Mouse (Mus musculus): ENCODE measurements at regions not wholly inside any gene's neighbourhood (a gene's known extent, or its start where the extent isn't known, plus 50 kb on each side); places are given as distances from the start of the nearest gene placed in this dataset.

DNA sequence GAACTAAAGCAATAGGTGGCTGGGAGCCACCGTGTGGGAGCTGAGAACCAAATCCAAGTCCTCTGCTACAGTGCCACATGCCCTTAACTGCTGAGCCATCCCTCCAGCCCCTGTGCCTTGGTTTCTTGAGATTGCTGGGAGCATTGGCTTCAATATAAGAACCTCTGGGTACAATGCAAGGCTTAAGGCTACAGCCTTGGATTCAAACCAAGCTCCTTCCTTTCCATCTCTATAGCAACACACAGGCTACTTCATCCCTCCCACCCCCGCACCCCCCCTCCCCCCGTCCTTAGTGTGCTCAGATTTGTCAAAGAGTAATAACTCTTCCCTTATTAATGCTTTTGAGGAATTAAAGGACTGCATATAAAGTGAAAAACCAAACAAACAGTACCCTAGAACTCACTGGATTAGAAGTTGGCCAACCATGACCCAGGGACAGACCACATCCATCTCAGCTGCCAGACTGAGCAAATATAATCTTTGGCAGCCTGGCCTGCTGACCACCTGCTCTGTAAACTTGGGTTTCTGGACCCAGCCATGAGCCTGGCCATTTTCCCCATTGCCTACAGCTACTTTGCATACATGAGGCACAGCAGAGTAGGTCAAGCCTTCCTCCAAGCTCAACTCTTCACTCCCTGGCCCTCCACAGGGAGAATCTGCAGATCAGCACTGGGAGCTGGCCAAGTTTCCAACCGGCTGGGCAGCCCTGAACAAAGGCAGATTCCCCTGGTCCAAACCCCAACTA is 173.7 kb downstream of the Rybp start:
- Histone ChIP-seq H3K27ac (replicated peaks) (no peak overlapping the region), H3K9me3 (no peaks in the 10 kb centered on the region), H3K4me3 (no peak overlapping the region), H3K9ac (no peak overlapping the region), H3K4me1 (replicated peaks) (peaks cover 20% of the 10 kb centered on the region), H3K27me3 (peaks cover 20% of the 10 kb centered on the region), H3K4me2 (no peak overlapping the region), H3K36me3 (no peaks in the 10 kb centered on the region)
- WGBS, result 64% methylated on average over 4 of the region's 4 CpGs
- ATAC-seq (ENCODE audit: low read depth), result no peak

DNA sequence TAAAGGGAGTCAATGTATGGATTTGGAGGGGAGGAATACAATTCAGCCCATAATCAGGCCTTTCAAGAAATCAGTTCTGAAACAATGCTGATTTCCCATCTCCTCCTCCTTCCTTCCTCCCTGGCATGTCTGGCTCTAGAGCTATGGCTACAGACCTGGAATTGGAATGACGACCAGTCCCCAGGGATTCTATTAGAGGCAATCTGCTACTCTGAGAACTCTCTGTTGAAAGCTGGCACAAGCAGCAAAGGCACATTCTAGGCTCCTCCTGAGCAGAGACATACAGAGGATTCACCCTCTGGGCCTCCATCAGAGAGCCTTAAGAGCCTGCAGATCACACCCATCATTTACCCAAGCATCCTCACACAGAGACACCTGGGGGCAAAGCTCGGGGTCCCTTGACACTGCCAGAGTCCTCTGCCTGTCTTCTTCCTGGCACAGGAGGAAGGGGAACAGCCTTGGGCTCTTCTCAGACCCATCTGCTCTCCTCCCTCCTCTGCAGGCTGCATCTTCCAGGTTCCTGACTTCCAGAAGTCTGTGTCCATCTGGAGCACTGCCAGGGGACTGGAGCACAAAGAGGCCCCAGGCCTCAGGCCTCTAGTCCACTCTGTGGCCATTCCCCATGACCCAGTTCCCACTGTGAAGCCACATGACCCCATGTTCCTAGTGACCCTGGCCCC is 176.2 kb downstream of the Rybp start:
- no peak overlapping the region for H3K4me2 ChIP-seq
- H3K4me1 ChIP-seq (replicated peaks), result peaks cover 20% of the 10 kb centered on the region
- ATAC-seq (ENCODE audit: low read depth), result no peak
- H3K27me3 ChIP-seq, result peaks cover 28% of the 10 kb centered on the region
- no peaks in the 10 kb centered on the region for H3K9me3 ChIP-seq
- H3K36me3 ChIP-seq, result no peaks in the 10 kb centered on the region
- H3K9ac ChIP-seq, result no peak overlapping the region
- WGBS, result 77% methylated on average over 2 of the region's 2 CpGs
- no peak overlapping the region for H3K27ac ChIP-seq (replicated peaks)
- no peak overlapping the region for H3K4me3 ChIP-seq

DNA sequence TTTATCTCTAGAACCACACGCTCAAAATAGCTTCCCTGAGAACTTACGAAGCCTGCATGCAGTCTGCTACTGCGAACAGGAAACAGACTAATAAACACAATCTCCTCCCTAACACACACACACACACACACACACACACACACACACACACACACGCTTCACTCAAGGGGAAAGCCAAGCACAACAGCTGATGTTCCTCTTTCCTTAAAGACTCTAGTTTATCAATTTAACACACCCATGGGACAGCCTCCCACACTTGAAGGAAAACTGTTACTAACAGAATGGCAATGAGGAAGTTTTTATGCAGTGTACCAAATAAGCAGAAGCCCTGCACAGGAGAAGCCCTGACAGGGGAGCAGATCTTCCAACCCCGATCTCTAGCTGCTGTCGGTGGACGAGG is 177.3 kb downstream of the Rybp start:
- peaks cover 35% of the 10 kb centered on the region for H3K27me3 ChIP-seq
- H3K9ac ChIP-seq, result no peak overlapping the region
- no peak overlapping the region for H3K4me3 ChIP-seq
- no peak overlapping the region for H3K27ac ChIP-seq (replicated peaks)
- ATAC-seq (ENCODE audit: low read depth), result no peak
- WGBS, result 78% methylated on average over 7 of the region's 7 CpGs
- H3K9me3 ChIP-seq, result no peaks in the 10 kb centered on the region
- no peaks in the 10 kb centered on the region for H3K36me3 ChIP-seq
- H3K4me2 ChIP-seq, result no peak overlapping the region
- peaks cover 20% of the 10 kb centered on the region for H3K4me1 ChIP-seq (replicated peaks)

DNA sequence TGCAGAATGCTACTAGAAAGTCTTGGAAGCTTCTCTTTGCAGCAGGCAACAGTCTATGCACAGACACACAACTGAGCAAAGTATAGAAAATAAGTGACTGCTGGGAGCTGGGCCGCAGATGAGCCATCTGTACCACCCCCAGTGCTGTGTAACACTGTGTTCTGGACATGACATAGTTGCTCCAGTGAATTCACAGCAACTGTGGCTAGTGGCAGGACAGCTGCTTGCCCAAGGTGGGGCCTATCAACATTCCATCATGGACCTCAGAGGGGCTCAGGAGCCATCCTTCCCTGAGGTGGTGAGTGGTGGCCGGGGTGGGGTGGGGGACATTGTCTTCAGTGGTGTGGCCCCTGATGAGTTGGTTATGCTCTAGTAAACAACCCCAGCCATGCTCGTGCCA is 177.9 kb downstream of the Rybp start:
- no peak overlapping the region for H3K4me2 ChIP-seq
- no peak for ATAC-seq (ENCODE audit: low read depth)
- H3K36me3 ChIP-seq, result no peaks in the 10 kb centered on the region
- no peaks in the 10 kb centered on the region for H3K9me3 ChIP-seq
- H3K4me1 ChIP-seq (replicated peaks), result peaks cover 20% of the 10 kb centered on the region
- peaks cover 41% of the 10 kb centered on the region for H3K27me3 ChIP-seq
- H3K27ac ChIP-seq (replicated peaks), result no peak overlapping the region
- 63% methylated on average over 3 of the region's 3 CpGs for WGBS
- no peak overlapping the region for H3K9ac ChIP-seq
- no peak overlapping the region for H3K4me3 ChIP-seq

DNA sequence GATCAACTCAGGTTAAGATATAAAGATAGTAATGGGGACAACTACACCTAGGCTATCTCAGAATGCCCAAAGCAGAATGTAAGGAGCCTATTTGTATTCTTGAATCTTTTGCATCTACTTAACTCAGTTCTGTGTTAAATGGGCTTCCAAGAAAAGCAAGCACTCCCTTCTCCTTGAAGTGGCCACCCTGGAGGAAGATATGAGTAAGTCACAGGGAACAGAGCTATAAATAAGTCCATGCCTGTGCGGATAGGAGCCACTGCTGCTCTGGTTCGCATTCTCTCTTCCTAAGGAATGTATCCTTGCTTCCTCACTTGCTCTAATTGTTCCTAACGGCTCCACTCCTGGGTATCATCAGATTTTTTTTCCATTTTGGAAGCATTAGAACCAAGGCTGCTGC is 179.8 kb downstream of the Rybp start:
- no peak overlapping the region for H3K27ac ChIP-seq (replicated peaks)
- no peak for ATAC-seq (ENCODE audit: low read depth)
- H3K9ac ChIP-seq, result no peak overlapping the region
- H3K36me3 ChIP-seq, result no peaks in the 10 kb centered on the region
- H3K4me2 ChIP-seq, result no peak overlapping the region
- no peak overlapping the region for H3K4me3 ChIP-seq
- H3K27me3 ChIP-seq, result peaks cover 42% of the 10 kb centered on the region
- H3K9me3 ChIP-seq, result no peaks in the 10 kb centered on the region
- 72% methylated on average over 3 of the region's 3 CpGs for WGBS
- H3K4me1 ChIP-seq (replicated peaks), result peaks cover 13% of the 10 kb centered on the region

DNA sequence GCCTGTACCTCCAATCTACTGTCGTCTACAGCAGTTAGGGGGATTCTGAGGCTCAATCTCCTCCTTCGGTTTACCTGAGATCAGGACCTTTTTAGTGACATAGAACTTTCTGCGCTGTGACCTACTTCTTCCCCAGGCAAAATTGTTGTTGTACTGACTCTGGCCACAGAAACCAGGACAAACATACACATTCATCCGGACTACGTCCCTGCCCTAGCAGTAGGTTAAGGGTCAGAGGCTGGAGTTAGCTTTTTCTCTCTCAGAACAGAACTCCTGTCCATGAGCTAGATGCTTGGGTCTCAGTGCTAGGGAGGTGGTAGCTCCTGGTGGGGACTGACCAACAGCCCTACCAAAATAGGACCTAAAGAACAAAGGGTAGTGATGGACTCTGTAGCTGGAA is 180.2 kb downstream of the Rybp start:
- Histone ChIP-seq H3K9me3 (no peaks in the 10 kb centered on the region), H3K27ac (replicated peaks) (no peak overlapping the region), H3K9ac (no peak overlapping the region), H3K27me3 (peaks cover 38% of the 10 kb centered on the region), H3K4me2 (no peak overlapping the region), H3K36me3 (no peaks in the 10 kb centered on the region), H3K4me3 (no peak overlapping the region), H3K4me1 (replicated peaks) (peaks cover 13% of the 10 kb centered on the region)
- no peak for ATAC-seq (ENCODE audit: low read depth)
- 87% methylated on average over 5 of the region's 5 CpGs for WGBS

DNA sequence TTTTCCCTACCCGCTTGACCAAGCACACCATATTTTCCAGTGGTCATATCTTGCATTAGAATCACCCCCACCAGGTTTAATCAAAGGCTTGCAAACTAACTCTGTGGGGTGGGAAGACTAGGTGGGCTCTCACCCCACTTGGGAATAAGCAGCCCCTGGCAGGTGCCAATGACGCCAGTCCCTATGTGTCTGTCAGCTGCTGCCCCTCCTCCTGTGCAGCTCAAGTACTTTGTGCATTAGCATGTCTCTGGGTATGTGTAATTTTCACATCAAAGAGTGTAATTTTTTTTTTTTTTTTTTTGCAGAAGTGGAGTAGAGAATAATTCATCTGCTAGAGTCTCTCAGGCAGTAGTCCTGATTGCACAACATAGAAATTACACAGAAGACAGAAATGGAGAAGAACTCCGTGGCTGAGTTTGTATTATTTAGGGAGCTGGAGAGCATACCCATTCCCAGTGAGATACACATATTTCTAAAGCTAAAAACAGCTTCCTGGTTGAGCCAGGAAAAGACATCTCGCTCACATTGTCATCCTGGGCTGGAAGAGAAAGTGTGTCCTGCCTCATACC is 186.6 kb downstream of the Rybp start:
- 85% methylated on average over 4 of the region's 4 CpGs for WGBS
- H3K4me1 ChIP-seq (replicated peaks), result no peaks in the 10 kb centered on the region
- H3K27ac ChIP-seq (replicated peaks), result no peak overlapping the region
- no peaks in the 10 kb centered on the region for H3K9me3 ChIP-seq
- no peaks in the 10 kb centered on the region for H3K36me3 ChIP-seq
- H3K4me2 ChIP-seq, result no peak overlapping the region
- no peak overlapping the region for H3K9ac ChIP-seq
- no peak for ATAC-seq (ENCODE audit: low read depth)
- no peak overlapping the region for H3K4me3 ChIP-seq
- H3K27me3 ChIP-seq, result peaks cover 34% of the 10 kb centered on the region

DNA sequence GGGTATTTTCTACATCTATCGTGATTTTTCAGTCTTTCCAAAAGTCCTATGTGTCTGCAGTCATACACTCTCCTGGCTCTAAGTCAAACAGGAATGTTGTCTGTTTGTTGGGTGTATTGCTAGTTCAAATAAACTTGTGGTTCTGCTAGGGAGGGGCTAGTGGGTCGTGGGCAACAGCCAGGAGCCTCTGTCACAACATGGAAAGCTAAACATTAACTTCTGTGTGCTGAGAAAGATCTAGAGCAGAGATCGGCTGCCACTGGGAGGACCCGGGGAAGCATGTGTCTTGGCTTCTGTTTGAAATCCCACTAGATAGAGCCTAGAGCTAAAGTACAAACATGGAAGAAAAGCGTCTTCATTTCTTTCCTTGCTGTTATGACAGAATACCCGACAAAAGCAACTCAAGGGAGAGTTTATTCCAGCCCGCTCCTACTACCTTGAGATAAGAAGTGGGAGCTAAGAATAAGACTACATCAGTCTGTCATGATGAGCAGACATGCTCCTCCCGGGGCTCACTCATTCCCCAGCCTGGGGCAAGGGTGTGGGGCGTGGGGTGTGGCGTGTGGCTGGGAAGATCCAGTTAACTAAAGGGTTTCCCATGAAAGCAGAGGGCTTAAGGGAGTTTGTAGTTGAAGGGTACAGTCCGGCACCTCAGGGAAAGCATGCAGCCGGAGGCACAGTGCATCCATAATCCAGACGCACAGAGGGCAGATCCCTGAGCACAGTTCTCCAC is 190.7 kb downstream of the Rybp start:
- Histone ChIP-seq H3K9me3 (no peaks in the 10 kb centered on the region), H3K4me3 (no peak overlapping the region), H3K4me1 (replicated peaks) (peaks cover 12% of the 10 kb centered on the region), H3K27me3 (peaks cover 31% of the 10 kb centered on the region), H3K36me3 (no peaks in the 10 kb centered on the region), H3K4me2 (no peak overlapping the region), H3K27ac (replicated peaks) (no peak overlapping the region), H3K9ac (no peak overlapping the region)
- no peak for ATAC-seq (ENCODE audit: low read depth)
- 77% methylated on average over 13 of the region's 13 CpGs for WGBS

DNA sequence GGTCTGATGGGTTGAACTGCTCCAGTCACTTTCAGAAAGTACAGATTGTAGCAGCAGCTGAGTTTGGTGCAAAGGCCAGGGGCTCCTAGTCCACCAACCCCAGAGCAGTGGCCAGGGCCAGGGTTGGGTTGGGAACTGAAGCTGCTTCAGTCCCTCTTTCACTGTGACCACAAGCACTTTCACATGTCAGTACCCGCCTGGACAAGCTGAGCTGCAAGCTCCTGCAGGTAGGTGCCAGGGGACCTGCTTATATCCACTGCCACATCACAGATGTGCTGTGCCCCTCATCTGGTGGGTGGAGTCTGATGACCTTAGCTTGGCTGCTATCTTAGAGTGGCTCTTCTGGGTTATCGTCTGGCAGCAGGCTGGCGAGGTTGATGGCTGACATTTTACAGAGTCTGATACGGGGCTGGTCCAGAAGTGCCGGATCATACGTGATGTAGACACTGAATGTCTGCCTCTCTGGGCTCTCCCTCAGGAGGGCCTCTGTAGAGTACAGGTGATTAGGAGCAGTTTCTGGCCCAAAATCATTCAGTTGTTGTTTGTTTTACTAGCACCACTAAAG is 192.6 kb downstream of the Rybp start:
- no peaks in the 10 kb centered on the region for H3K36me3 ChIP-seq
- ATAC-seq (ENCODE audit: low read depth), result no peak
- H3K27ac ChIP-seq (replicated peaks), result no peak overlapping the region
- peaks cover 31% of the 10 kb centered on the region for H3K27me3 ChIP-seq
- H3K4me2 ChIP-seq, result no peak overlapping the region
- 91% methylated on average over 6 of the region's 6 CpGs for whole genome bisulfite sequencing
- no peaks in the 10 kb centered on the region for H3K9me3 ChIP-seq
- peaks cover 12% of the 10 kb centered on the region for H3K4me1 ChIP-seq (replicated peaks)
- H3K4me3 ChIP-seq, result no peak overlapping the region
- H3K9ac ChIP-seq, result no peak overlapping the region

DNA sequence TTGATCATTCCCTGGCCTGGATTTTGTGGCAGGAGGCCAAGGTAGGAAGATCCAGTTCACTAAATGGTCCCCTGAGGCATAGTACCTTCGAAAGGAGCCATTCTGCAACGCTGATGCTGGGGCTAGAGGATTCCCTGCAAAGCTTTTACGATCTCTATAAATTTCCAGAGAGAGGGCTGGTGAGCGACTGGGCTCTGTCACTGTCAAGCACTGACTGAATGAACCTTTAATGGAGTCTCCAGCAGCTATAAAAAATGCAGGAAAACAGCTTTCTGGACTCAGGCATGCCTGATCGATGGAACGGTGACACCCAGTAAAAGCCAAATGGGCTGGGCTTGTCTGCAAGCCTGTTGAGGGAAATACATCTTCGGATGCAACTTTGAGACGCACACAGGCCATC is 194.4 kb downstream of the Rybp start:
- peaks cover 32% of the 10 kb centered on the region for H3K27me3 ChIP-seq
- 26% methylated on average over 8 of the region's 8 CpGs for whole genome bisulfite sequencing
- no peak; the same call in 1 of the 2 replicates for ATAC-seq (ENCODE audit: low read depth)

DNA sequence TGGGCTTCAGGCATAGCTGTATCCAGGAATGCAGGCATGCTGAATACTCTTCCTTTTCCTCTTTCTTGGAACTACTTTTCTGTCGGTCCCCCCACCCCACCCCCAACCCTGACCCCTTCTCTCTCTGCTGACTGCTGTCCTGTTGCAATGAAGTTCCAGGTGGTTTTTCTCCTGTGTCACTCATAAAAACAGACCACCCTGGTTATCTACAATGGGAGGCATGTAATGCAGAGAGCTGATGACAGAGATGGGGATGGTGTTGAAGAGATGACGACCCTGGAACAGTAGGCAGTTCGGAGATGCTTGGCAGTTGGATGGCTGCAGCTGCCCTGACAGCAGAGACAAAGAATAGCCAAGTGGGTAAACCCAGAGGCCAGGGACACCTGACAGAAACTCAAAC is 195.5 kb downstream of the Rybp start:
- H3K4me2 ChIP-seq, result no peak overlapping the region
- 72% methylated on average over 3 of the region's 3 CpGs for WGBS
- H3K27me3 ChIP-seq, result peaks cover 32% of the 10 kb centered on the region
- H3K36me3 ChIP-seq, result no peaks in the 10 kb centered on the region
- H3K9ac ChIP-seq, result no peak overlapping the region
- no peak overlapping the region for H3K27ac ChIP-seq (replicated peaks)
- peaks cover 12% of the 10 kb centered on the region for H3K4me1 ChIP-seq (replicated peaks)
- H3K4me3 ChIP-seq, result no peak overlapping the region
- ATAC-seq (ENCODE audit: low read depth), result no peak
- H3K9me3 ChIP-seq, result no peaks in the 10 kb centered on the region

More for the DNA sequence above, 194.4 kb downstream of the Rybp start:
- no peak overlapping the region for H3K9ac ChIP-seq
- no peak overlapping the region for H3K4me2 ChIP-seq
- H3K9me3 ChIP-seq, result no peaks in the 10 kb centered on the region
- no peak overlapping the region for H3K27ac ChIP-seq (replicated peaks)
- H3K4me1 ChIP-seq (replicated peaks), result peaks cover 12% of the 10 kb centered on the region
- H3K4me3 ChIP-seq, result no peak overlapping the region
- no peaks in the 10 kb centered on the region for H3K36me3 ChIP-seq

DNA sequence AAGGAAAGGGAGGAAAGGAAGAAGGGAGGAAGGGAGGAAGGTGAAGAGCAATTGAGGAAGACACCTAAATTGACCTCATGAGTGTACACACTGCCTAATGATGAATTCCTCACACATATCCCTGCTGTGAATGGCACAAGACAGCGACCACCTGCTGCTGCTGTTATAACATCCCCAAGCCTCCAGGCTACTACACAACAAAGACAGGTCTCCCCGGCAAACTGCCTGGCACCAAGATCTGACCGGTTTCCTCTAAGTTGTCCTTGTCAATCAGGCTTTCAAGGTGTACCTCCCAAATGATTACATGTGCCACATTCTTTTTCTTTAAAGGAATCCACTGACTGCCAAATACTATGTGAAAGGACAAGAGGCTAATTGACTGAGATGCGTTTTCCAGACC is 198.7 kb downstream of the Rybp start:
- no peak for ATAC-seq (ENCODE audit: low read depth)
- Histone ChIP-seq H3K36me3 (no peaks in the 10 kb centered on the region), H3K4me3 (no peak overlapping the region), H3K27me3 (peaks cover 21% of the 10 kb centered on the region), H3K9me3 (peaks cover 9% of the 10 kb centered on the region), H3K27ac (replicated peaks) (no peak overlapping the region), H3K4me2 (no peak overlapping the region), H3K4me1 (replicated peaks) (peaks cover 12% of the 10 kb centered on the region), H3K9ac (no peak overlapping the region)
- WGBS, result 61% methylated on average over 4 of the region's 4 CpGs

Data from neural tube, embryonic 13.5 days (tissue).